12 mouse cellular contexts compared by ENCODE assay signal in the genomic region with DNA sequence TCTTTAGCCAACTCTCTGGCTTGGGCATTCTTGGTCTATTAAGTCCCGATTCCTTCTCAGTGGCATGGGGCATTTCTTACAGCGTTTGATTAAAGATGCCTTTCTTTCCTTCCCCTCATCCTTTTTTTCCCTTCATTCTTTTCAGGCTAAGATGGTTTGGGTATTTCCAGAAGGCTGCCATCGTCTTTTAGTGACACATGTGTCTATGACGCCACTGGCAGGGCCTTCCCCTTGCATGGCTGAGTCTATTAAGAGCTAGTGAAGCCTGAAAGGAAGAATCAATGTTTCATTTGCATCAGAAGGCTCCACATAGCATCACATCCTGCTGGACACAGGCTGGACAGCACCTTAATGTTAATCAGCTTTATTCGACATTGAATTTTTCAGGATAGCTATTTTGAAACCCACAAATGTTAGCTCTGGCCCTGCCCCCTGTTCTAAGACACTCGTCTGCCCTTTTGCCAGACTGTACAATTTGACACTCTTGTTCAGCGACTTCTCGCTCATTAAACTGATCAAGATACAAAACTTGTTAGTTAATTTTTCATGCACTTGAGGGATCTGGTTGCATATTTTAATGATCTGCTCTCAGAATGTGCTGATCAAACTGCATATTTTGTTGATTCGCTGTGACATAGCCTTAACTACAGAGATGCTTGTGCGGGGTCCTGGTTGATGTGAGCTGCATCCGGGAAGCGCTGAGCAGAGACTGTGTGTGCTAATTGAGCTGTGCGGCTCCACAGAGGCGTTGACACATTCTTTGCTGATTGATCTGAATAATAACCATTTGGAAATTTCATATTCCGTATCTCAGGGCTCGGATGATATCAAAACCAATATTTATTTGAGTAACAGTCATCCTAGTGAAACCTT. TPM values are rescaled to one million over a fixed set of nuclear protein-coding genes. Genes with fewer than 3 reads are reported as not detected.
DNase-seq lines count a peak whose midpoint lies in the region; ATAC-seq and TF ChIP-seq lines count a peak whose summit lies in the region.
"Had no signal": no experiment of that assay in that cellular context is flagged by ENCODE, and none has a peak within 500 bp of the region (broad histone marks: within the 10 kb centered on the region; RNA-seq: fewer than 3 reads in every experiment).

No protein-coding gene starts in this region.

- peak; percentile 87; the same call in 1 of the 2 replicates for ATAC-seq in embryonic facial prominence, embryonic 11.5 days (replicated peaks; ENCODE audit: insufficient number of reproducible peaks, low FRiP score, low TSS enrichment, low read depth)
- ATAC-seq in hindbrain, embryonic 13.5 days (ENCODE audit: low FRiP score), result peak; percentile 90
- ATAC-seq in midbrain, postnatal 0 days (ENCODE audit: low FRiP score), result peak; percentile 80
- no peak for ATAC-seq in stomach, postnatal 0 days (ENCODE audit: low FRiP score, low TSS enrichment)

- no peaks in the 10 kb centered on the region for H3K27me3 ChIP-seq in embryonic facial prominence, embryonic 11.5 days (ENCODE audit: control insufficient read depth, insufficient read depth, low read length)
- no peaks in the 10 kb centered on the region for H3K27me3 ChIP-seq in hindbrain, embryonic 13.5 days
- no peaks in the 10 kb centered on the region for H3K27me3 ChIP-seq in midbrain, postnatal 0 days (ENCODE audit: insufficient read depth, low read length)
- H3K27me3 ChIP-seq in stomach, postnatal 0 days (ENCODE audit: control insufficient read depth, insufficient read depth, low read length), result no peaks in the 10 kb centered on the region

- H3K4me3 ChIP-seq in embryonic facial prominence, embryonic 11.5 days (ENCODE audit: low read depth, low read length), result no peak overlapping the region
- H3K4me3 ChIP-seq in hindbrain, embryonic 13.5 days, result no peak overlapping the region
- H3K4me3 ChIP-seq in midbrain, postnatal 0 days (ENCODE audit: low read depth, low read length), result no peak overlapping the region
- H3K4me3 ChIP-seq in stomach, postnatal 0 days (ENCODE audit: low read depth, low read length), result no peak overlapping the region

- H3K9me3 ChIP-seq in embryonic facial prominence, embryonic 11.5 days (replicated peaks; ENCODE audit: control insufficient read depth, low read length), result no peaks in the 10 kb centered on the region
- no peaks in the 10 kb centered on the region for H3K9me3 ChIP-seq in hindbrain, embryonic 13.5 days
- no peaks in the 10 kb centered on the region for H3K9me3 ChIP-seq in midbrain, postnatal 0 days (ENCODE audit: low read length)
- H3K9me3 ChIP-seq in stomach, postnatal 0 days (ENCODE audit: control insufficient read depth, low read length), result no peaks in the 10 kb centered on the region

- H3K9ac ChIP-seq in embryonic facial prominence, embryonic 11.5 days (replicated peaks; ENCODE audit: low read length), result no peak overlapping the region
- H3K9ac ChIP-seq in hindbrain, embryonic 13.5 days, result 0 out of 2 replicates have a peak overlapping the region, but pooled peaks have one; percentile 53
- no peak overlapping the region for H3K9ac ChIP-seq in midbrain, postnatal 0 days (replicated peaks; ENCODE audit: low read length, poor library complexity, severe bottlenecking)
- no peak overlapping the region for H3K9ac ChIP-seq in stomach, postnatal 0 days (ENCODE audit: low read length)
- H3K9ac ChIP-seq: lung, embryonic 14.5 days had no signal

- no peak overlapping the region for H3K27ac ChIP-seq in embryonic facial prominence, embryonic 11.5 days (replicated peaks; ENCODE audit: low read depth, low read length)
- H3K27ac ChIP-seq in hindbrain, embryonic 13.5 days, result peak overlapping the region; percentile 85
- H3K27ac ChIP-seq in midbrain, postnatal 0 days (ENCODE audit: low read depth, low read length), result peak overlapping the region; percentile 18; the same call in 1 of the 2 replicates
- H3K27ac ChIP-seq in stomach, postnatal 0 days (replicated peaks), result no peak overlapping the region

- no peak for TF ChIP-seq EP300 in stomach, postnatal 0 days (optimal IDR thresholded peaks at IDR 0.05)

- no peak overlapping the region for H3K4me2 ChIP-seq in embryonic facial prominence, embryonic 11.5 days (ENCODE audit: low read depth, low read length)
- H3K4me2 ChIP-seq in hindbrain, embryonic 13.5 days, result peak overlapping the region; percentile 20
- H3K4me2 ChIP-seq in midbrain, postnatal 0 days (ENCODE audit: low read depth, low read length, poor library complexity, severe bottlenecking), result no peak overlapping the region
- H3K4me2 ChIP-seq in stomach, postnatal 0 days (replicated peaks; ENCODE audit: low read depth), result no peak overlapping the region
- H3K4me2 ChIP-seq: lung, embryonic 14.5 days had no signal

- H3K36me3 ChIP-seq in embryonic facial prominence, embryonic 11.5 days (replicated peaks; ENCODE audit: control insufficient read depth, insufficient read depth, low read depth, low read length), result no peaks in the 10 kb centered on the region
- no peaks in the 10 kb centered on the region for H3K36me3 ChIP-seq in hindbrain, embryonic 13.5 days
- no peaks in the 10 kb centered on the region for H3K36me3 ChIP-seq in midbrain, postnatal 0 days (ENCODE audit: insufficient read depth, low read length)
- no peaks in the 10 kb centered on the region for H3K36me3 ChIP-seq in stomach, postnatal 0 days (ENCODE audit: control insufficient read depth, insufficient read depth, low read length)

- WGBS in embryonic facial prominence, embryonic 11.5 days, result 81% methylated on average over 16 of the region's 16 CpGs
- 34% methylated on average over 16 of the region's 16 CpGs for WGBS in hindbrain, embryonic 13.5 days
- WGBS in midbrain, postnatal 0 days, result 25% methylated on average over 16 of the region's 16 CpGs
- 87% methylated on average over 16 of the region's 16 CpGs for WGBS in stomach, postnatal 0 days

- no peaks in the 10 kb centered on the region for H3K4me1 ChIP-seq in embryonic facial prominence, embryonic 11.5 days (ENCODE audit: control insufficient read depth, insufficient read depth, low read length)
- peaks cover 19% of the 10 kb centered on the region for H3K4me1 ChIP-seq in hindbrain, embryonic 13.5 days (replicated peaks)
- H3K4me1 ChIP-seq in midbrain, postnatal 0 days (ENCODE audit: insufficient read depth, low read length), result no peaks in the 10 kb centered on the region
- H3K4me1 ChIP-seq in stomach, postnatal 0 days (replicated peaks; ENCODE audit: control insufficient read depth, insufficient read depth), result no peaks in the 10 kb centered on the region

- TF ChIP-seq CTCF in midbrain, postnatal 0 days (IDR thresholded peaks at IDR 0.05), result no peak
- no peak for TF ChIP-seq CTCF in stomach, postnatal 0 days (IDR thresholded peaks at IDR 0.05; ENCODE audit: low read depth)

- peak; percentile 32 for DNase-seq in brain, embryonic 18.5 days (ENCODE audit: low read depth, low spot score)
- DNase-seq in embryonic facial prominence, embryonic 11.5 days (ENCODE audit: low spot score), result no peak
- peak; percentile 75 for DNase-seq in midbrain, postnatal 0 days (ENCODE audit: low spot score)
- DNase-seq in heart, adult 9 months (ENCODE audit: low spot score in 2 of 2), result no peak
- no peak for DNase-seq in kidney, adult 8-10 months
- no peak for DNase-seq in stomach, postnatal 0 days (ENCODE audit: low spot score)
- DNase-seq: cerebellum, postnatal 36 days; heart, adult 11 months; kidney, postnatal 36 days; lung, embryonic 14.5 days; thymus, postnatal 25 days had no signal

RNA-seq across cellular contexts. Expression of a gene that starts 29.6 kb away (rescaled TPM):
- polyA plus RNA-seq in embryonic facial prominence, embryonic 11.5 days (2014; fragmentation: Nextera tagmentation; extraction: Ambion mirVana), result 3.9 and 5.5 TPM in 2 replicates
- 4.6 and 7.8 TPM in 2 replicates for polyA plus RNA-seq in hindbrain, embryonic 13.5 days (2015; fragmentation: Nextera tagmentation; extraction: Ambion mirVana)
- 1.4 and 2.7 TPM in 2 replicates for total RNA-seq in midbrain, postnatal 0 days (2014; rRNA removed)
- polyA plus RNA-seq in midbrain, postnatal 0 days (2015; fragmentation: Nextera tagmentation; extraction: Ambion mirVana), result 1.0 and 2.4 TPM in 2 replicates
- polyA plus RNA-seq in stomach, postnatal 0 days (2015; fragmentation: Nextera tagmentation; extraction: Ambion mirVana), result 0.02 and 0.05 TPM in 2 replicates

Comparison
In these comparisons a context has a peak if more than half of its experiments do, and no peak if none do; other contexts are left out.
1. DNase-seq: peak in brain, embryonic 18.5 days (single experiment) and midbrain, postnatal 0 days (single experiment); none in embryonic facial prominence, embryonic 11.5 days (single experiment), heart, adult 9 months (0 of 2), kidney, adult 8-10 months (0 of 2) and stomach, postnatal 0 days (single experiment).
2. H3K27ac ChIP-seq: peak in hindbrain, embryonic 13.5 days (single experiment) and midbrain, postnatal 0 days (single experiment); none in embryonic facial prominence, embryonic 11.5 days (single experiment) and stomach, postnatal 0 days (single experiment).